Mouse (Mus musculus) left cerebral cortex, postnatal 25 days (tissue): ENCODE measurements around the gene Gsto2. TPM values are rescaled to one million over a fixed set of nuclear protein-coding genes. Genes with fewer than 3 reads are reported as not detected.
"Not testable (repeated sequence)": the region's sequence is repeated elsewhere in the genome, so short reads cannot be mapped to it uniquely, and the experiment has no call there.

ENCODE experiments used
- DNase-seq, 2 experiments: peaks; one replicate each; pipeline ENCODE4 v3.0.0; 2022; ENCODE audit warnings: low spot score in 2 of 2, mixed read lengths in 1 of 2
- intact Hi-C: fragments of 180-260 bp; cut with DNase I; formaldehyde crosslinking; loops from one replicate; pipeline ENCODE4 v1.15.1; 2025
- total RNA-seq, 2 experiments: library from RNA; stranded (reverse); gene quantifications; 2 replicates each; pipeline ENCODE4 v1.2.3; 2021

The Gsto2 gene
- 1 to 10 TPM; 1.6 to 1.7 TPM for total RNA-seq

DNA sequence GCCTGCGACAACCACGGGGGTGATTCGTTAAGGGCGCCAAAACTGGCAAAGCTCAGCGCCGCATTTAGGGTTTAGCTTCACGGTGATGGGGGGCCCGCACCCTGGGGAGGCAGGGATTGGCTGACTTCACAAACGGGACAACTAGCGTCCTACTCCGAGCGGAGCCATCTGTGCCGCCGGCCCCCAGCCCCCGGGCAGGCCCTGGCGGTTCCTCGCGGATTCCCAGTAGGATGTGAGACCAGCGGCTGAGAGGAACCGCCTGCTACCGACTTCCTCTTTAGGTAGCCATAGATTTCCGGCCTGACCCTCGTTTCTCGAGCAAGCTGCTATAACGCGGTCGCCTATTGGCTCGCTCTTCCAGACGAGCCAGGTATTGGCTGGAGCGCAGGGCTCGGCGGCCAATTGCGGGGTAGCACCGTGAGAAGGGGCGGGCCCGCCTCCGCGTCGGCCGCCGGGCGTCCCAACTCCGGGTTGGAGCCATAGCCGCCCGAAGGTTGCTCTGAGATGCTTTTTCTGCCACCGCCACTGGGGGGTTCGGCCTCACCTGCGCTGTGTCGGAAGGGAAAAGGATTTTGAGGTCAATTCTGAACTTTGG lies at the start of gene Gsto2:
TSS of gene Gsto2 (plus strand) at position 182 of the 595 bp plus-strand sequence.
- intact Hi-C loops: no loop called here
- peak; percentile 94 to 98 for DNase-seq

DNA sequence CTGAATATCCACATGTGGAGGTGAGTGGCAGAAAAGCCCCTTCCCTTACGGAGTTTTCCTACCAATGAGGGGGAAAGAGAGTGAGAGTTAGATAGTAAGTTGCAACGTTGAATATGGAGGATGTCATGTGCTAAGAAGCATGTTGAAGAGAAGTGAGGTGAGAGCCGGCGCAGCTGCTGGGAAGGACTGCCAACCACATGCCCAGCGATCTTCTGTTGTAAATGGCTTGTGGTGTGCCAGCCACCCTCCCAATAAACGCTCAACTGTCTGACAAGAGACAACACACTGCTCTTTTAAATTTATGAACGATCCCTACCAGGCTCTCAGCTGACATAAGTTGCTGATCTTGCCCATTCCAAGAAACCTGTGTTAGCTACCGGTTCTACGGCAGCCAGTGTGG lies 47.6 kb upstream of the Gsto2 start:
- DNase-seq: peak in 1 of 2 experiments; percentile 28

DNA sequence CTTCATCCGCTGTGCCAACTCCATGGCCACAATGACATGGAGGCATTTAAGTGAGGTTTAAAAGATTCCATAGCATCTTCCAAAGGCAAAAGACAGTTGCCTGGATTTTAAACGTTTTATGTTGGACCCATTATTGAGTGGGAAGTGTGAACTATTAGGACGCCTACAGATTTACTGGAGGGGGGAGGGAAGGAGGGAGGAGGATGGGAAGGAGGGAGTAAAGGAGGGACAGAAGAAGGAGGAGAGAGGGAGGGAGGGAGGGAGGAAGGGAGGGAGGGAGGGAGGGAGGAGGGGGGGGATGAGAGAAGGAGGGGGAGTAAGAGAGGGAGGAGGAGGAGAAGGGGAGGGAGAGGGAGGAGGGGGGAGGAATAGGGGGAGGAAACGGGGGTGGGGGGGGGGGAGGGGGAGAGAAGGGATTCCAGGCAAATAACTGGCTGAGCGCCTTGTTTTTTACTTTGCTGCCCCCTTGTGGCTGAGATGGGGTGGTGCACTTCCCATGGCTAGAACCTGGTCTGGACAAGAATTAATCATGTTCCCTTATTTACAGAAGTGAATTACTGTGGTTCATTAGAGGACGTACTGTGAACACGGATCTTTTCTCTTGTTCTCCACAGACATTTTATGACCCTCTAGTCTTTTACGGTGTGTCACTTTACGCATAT lies 44.4 kb upstream of the Gsto2 start:
- intact Hi-C loops: loop anchor here (2.0 to 5.0 kb wide), 4 partner anchors 89 to 464 kb away; partner anchors contain the start of gene Sfr1
- peak; percentile 75 to 77 for DNase-seq

More for the DNA sequence above, 47.6 kb upstream of the Gsto2 start:
- intact Hi-C loops: no loop called here

DNA sequence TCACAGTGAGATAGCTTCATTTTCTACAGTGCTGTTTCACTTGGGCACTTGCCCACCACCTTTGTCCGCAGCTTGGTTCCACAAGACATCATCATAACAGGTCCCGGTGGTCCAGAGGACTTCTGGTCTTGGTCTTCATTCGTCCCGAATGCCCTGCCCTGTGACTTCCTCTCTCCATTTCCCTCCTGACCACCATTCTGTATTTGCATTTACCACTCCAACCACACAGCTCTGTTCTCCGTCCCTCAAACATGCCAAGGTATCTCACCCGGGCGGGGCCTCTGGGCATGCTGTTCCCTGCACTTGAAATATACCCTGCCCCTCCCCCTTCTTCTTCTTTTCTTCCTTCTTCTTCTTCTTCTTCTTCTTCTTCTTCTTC lies 43.9 kb upstream of the Gsto2 start:
- DNase-seq: no peak
- intact Hi-C loops: loop anchor here (2.0 to 5.0 kb wide), 4 partner anchors 89 to 464 kb away; partner anchors contain the start of gene Sfr1

DNA sequence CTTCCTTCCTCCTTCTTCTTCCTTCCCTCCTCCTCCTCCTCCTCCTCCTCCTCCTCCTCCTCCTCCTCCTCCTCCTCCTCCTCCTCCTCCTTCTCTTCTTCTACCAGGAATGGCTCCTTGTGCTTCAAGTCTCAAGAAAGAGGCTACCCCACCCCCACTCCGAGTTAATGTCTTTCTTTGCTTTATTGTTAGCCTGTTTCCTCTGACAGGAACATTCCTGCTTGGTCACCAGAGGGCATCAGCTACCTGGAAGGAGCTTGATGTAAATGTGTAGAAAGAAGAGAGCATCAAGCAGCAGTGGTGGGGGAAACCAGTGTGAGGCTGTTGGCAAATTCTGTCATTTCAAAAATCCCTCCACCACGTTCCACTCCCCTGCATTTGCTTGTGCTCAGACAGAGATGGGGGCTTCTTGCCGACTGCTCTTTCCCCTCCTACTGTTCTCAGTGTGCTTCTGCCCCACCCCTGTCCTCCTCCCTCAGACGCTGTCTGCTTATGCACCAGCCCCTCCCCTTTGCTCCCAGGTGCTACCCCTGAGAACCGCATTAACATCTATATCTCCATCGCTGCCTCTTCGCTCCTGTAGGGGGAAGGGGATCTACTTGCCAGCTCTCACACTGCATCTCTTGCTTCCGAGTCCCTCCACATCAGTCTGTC lies 43.1 kb upstream of the Gsto2 start:
- intact Hi-C loops: loop anchor here (5.0 kb wide), 2 partner anchors 90 to 465 kb away; partner anchors contain the start of gene Sfr1
- no peak for DNase-seq

DNA sequence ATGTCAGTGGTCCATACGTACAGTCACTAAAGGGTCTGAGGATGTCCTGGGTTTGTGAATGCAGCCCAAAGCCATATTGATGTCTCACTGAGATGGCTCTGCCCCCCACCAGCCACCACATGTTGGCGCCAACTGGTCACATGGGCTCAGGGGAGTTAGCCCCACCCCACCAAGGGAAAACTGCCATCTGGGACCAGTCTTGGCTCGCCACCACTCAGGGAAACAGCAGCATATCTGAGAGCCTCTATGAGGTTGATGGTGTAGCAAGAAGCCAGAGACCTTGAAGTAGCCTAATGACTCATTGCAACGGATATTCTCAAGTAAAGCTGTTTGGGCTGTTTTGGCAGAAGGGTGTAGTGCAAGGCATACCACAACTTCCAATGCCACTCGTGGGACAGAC lies 41.3 kb upstream of the Gsto2 start:
- DNase-seq: no peak
- intact Hi-C loops: loop anchor here (5.0 kb wide), 2 partner anchors 92 to 467 kb away; partner anchors contain the start of gene Sfr1

DNA sequence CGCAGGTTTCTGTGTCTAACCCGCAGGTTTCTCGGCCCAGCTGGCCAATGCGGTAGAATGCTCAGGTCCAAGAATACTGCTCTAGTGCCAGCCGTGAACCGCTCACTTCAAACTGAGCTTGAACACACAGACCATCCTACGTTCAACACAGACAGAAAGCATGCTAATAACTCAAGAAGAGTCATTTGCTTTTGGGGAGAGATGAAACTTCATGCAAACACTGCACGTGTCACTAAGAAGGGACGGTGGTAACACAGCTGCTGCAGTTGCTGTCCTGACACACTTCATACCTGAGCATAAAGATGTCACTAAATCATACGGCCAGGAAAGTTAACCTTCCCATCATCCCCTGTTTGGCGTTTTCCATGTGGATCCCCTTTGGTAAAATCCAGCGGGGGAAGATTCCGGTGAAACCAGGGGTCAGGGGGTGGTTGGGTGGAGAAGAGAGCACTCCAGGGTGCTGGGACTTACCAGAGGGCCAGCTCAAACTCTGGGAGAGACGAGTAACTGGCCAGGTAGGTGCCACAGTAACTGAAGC lies 35.4 kb upstream of the Gsto2 start:
- no peak for DNase-seq
- intact Hi-C loops: no loop called here

DNA sequence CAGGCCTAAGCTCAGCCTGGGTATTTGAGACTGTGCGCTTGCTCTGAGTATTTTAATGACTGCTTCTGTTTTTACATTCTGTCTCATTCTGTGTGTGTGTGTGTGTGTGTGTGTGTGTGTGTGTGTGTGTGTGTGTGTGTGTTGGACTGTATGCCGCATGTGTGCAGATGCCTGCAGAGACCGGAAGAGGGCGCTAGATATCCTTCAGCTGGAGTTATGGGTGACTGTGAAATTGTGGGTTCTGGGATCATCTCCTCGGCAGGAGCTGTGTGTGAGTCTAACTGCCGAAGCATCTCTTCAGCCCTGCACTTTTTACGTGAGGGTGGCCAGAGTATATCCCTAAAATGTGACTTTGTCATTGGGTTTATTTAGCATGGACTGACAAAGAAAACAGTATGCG lies 34.2 kb upstream of the Gsto2 start:
- intact Hi-C loops: no loop called here

DNA sequence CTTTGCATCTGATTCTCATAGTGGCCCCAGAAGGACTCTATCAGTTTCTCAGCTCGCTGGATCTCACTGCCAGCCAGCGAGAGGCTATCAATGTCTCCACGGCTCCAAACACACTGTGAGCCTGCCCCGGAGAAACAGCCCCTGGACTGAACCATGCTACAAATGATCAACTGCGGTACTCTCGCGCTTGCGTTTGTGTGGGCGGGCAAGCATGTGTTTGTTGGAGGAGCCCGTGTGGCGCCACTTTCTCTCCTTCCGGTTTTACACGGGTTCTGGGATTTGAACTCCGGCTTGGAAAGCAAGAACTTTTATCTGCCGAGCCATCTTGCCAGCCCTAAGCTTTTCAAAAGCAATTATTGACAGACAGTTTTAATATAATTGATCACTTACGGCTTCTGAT lies 33.0 kb upstream of the Gsto2 start:
- no peak for DNase-seq
- intact Hi-C loops: no loop called here

More for the DNA sequence above, 34.2 kb upstream of the Gsto2 start:
- DNase-seq: no peak

DNA sequence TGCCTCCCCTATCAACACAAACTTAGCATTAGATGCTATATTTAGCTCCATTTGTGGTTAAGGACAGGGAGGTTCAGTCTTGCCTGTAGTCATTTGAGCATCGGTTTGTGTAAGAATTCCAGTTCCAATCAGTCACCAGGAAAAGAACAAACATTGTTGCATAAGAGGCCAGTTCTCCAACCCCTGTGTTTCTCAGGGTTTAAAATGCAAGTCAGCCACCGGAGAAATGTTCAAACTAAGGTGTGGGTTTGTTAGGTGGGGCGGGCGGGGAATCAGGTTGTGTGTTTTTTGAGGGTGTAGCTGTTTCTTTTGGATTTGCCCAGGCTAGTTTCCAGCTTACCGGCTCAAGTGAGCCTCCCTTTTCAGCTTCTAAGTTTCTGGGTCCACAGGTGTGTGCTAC lies 30.7 kb upstream of the Gsto2 start:
- intact Hi-C loops: no loop called here

DNA sequence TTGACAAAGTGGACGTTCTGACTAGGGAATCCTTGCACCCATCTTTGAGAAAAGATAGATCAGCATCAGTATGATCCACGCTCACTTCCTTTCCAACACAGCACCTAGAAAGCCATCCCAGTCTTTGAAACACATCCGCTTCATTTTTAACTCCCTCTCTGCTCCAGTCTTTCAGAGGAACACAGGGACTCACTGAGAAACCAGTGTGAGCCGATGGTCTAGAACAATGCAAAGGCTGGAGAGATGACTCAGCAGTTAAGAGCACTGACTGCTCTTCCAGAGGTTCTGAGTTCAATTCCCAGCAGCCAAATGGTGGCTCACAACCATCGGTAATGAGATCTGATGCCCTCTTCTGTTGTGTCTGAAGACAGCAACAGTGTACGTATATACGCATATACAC lies 29.6 kb upstream of the Gsto2 start:
- intact Hi-C loops: no loop called here
- no peak for DNase-seq

More for the DNA sequence above, 30.7 kb upstream of the Gsto2 start:
- DNase-seq: no peak

DNA sequence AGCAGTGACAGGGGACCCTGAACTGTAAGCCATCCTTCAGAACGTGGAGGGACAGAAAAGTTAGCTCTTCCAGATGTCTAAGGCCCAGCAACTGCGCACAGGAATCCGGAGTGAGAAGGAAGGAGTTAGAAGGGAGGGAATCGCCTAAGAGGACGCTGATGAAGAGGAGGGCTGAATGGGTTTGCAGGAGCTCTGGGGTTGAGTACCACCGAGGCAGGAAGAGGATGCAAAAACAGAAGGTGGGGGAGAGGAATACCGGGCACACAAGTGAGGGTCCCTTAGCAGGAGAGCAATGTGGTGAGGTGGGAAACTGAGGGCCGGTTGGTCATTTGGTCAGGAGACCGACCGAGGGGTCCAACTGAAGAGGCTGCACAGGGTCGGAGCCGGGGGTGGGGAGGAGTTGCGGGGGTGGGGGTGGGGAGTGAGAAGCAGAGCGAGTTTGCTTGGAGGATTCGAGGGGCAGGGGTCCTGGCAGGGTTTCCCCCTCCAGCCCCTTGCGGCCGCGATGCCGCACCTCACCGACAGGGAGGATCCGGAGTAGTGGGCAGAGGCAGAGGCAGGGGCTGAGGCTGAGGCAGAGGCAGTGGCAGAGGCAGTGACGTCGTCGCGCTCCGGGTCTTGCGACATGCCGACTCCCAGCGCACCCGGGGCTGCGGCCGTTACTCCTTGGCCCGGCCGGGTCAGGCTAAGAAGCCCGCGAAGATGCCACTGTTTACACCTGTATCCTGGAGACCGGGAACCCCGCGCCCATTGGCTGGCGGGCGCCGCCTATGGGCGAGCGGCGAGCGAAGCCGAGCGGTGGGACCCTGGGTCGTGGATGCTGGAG lies 28.4 kb upstream of the Gsto2 start:
- peak; percentile 52 to 67 for DNase-seq
- intact Hi-C loops: no loop called here

DNA sequence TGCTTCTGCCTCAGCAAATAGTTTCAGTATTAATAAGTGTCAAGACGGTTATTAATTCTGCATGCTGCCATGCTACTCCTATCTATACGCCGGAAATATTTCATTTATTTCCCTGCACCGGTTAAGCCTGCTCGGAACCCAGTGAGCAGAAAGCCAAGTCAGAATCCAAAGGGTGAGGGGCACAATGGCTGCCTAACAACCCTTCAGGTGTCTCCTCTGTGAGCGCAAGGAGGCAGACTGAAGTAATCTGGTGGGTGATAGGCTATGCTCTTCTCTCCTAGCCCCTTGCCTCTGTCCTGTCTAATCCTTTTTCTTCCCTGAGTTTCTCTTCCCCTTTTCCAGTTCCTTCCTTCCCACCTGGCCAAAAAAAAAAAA lies 27.8 kb upstream of the Gsto2 start:
- DNase-seq: no peak
- intact Hi-C loops: no loop called here

DNA sequence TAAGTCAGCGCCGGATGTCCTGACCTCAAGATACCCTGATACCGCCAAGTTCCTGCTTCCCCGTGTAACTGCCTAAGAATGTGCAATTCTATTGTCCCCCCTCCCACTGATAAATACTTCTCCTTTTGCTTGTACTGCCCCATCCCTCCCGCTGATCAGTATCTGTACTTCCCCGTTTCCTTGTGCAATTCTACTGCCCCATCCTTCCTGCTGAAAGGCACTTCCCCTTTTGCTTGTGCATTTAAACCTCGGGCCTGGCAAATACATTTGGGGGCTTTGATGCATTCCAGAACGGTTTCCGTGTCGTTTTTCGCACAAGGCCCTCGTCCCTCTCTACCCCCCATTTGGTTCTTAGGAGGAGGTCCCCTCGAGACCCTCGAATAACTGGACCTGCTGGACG lies 24.1 kb upstream of the Gsto2 start:
- DNase-seq, intact Hi-C loops: not testable (repeated sequence)

DNA sequence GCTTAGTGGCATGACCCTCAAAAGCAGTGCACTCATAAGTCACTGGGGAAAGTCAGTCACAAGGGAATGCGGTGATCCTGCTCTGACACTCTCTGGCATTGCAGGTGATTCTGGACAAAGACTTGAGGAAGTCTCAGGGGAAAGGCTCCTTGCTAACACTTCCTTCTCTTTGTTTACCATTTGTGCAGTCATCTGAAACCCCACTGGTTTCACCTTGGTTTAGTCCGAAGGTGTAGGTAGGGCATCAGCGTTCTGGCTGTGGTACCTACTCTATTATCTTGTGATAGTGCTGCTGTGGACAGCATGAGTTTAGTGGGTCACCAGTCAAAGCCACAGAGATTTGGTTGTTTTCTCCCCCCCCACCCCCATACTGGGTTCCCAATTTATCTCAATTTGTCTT lies 15.6 kb upstream of the Gsto2 start:
- intact Hi-C loops: no loop called here
- no peak for DNase-seq

DNA sequence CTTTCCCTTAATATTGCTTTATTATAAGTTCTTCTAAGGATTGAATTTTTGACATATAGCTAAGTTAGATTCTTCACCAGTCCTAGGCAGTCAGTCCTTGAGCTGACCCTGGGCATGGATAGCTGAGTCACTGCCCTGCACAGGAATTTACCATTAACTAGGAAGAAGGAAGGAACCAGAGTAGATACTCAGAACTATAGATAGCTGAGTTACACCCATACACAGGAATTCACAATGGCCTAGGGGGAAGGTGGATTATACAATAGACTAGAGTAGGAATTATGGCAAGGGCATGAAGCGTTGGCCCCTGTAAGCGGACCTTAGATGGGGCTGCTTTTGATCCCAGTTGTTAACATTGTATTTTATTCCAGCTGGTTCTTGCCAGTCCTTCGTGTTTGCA lies 13.2 kb upstream of the Gsto2 start:
- intact Hi-C loops: not testable (repeated sequence)

DNA sequence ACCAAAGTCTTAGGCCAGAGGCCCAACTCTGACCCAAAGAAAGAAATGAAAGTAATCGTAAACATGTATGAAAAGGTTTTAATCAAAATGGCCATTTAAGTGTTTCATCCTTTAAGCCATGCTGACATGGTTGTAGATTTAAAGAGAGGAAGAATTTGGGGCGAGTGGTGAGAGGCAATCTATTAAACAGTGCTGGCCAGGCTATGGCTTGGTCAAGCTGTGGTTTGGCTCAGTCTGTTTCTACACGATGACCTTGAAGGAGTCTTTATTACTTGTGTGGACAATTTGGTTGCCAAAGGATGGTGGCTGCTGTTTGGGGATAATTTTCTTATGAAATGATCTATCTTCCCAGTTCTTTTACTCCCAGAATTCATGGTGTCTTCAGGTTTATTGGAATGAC lies 12.3 kb upstream of the Gsto2 start:
- intact Hi-C loops: no loop called here
- no peak for DNase-seq

More for the DNA sequence above, 13.2 kb upstream of the Gsto2 start:
- DNase-seq: not testable (repeated sequence)

DNA sequence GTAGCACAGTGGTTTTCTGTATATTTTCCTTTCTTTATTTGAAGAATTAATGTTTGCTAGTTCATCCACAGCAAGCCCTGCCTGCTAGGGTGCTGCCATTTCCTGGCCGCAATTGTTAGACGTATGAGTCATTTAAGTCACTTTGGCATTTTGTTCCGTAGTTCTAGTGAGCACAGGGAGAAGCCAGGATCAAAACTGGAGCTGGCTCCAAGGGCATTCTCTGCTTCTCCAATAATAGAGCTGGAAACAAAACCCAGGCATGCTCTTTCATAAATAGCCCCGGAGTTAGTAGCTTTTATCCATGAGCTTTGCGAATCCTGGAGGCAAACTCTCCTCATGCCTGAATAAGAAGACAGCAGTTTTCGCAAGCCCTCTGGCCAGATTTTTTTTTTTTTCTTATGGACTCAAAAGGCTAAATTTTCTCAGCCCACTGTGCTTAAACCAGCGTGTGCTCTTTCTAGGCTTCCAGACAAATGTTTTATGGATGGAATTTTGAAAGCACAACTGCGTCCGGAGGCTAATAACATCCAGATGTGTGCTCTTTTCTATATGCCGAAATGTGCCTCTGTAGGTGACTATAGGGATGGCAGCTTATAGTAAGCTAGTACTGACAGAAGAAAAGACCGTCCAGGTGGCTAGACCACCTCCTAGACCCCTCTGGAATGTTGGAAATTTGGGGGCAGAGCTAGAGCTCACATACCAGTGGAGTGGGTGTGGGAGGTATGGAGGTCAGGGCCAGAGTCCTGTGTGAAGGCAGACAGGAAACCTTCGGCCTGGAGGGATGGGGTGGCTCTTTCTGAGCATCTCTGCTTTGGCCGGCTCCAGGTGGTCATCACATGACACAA lies 11.2 kb upstream of the Gsto2 start:
- peak; percentile 13 to 14 for DNase-seq

More for the DNA sequence above, 11.2 kb upstream of the Gsto2 start:
- intact Hi-C loops: no loop called here
